Mouse (Mus musculus) kidney, postnatal 0 days (tissue): ENCODE results near the gene Fcgr4. TPM values are rescaled to one million over a fixed set of nuclear protein-coding genes. Genes with fewer than 3 reads are reported as not detected.
A peak's percentile ranks its signal among the peaks of the same experiment; 100 is the strongest.
"Not testable (repeated sequence)": the region's sequence is repeated elsewhere in the genome, so short reads cannot be mapped to it uniquely, and the experiment has no call there.

Experiments used
- ATAC-seq: fragments of 200-750 bp; cut with Nextera tagmentation; replicated peaks from 2 replicates; pipeline ENCODE4 v1.8.0; 2017; ENCODE audit warnings: low read depth, moderate number of reproducible peaks, moderate TSS enrichment, moderate library complexity; ENCODE audit not compliant: low FRiP score
- DNase-seq: peaks from one replicate; pipeline ENCODE4 v3.0.0-alpha.2; 2016; ENCODE audit warnings: low spot score
- H3K27ac ChIP-seq: fragments of 300-500 bp; sonication (generic); 2 replicates; pipeline ENCODE4 v1.5.1; 2014; ENCODE audit warnings: mild to moderate bottlenecking
- H3K27me3 ChIP-seq: fragments of 300-500 bp; sonication (generic); 2 replicates; pipeline ENCODE4 v1.6.1; 2014; ENCODE audit warnings: low read length, mixed read lengths; ENCODE audit not compliant: insufficient read depth
- H3K36me3 ChIP-seq: fragments of 300-500 bp; sonication (generic); 2 replicates; pipeline ENCODE4 v1.6.1; 2014; ENCODE audit warnings: low read length, mixed read lengths; ENCODE audit not compliant: insufficient read depth
- H3K4me1 ChIP-seq: fragments of 300-500 bp; sonication (generic); replicated peaks from 2 replicates; pipeline ENCODE4 v1.6.1; 2014; ENCODE audit warnings: antibody characterized with exemption, low read length, mixed read lengths; ENCODE audit not compliant: insufficient read depth
- H3K4me2 ChIP-seq: fragments of 300-500 bp; sonication (generic); 2 replicates; pipeline ENCODE4 v1.6.1; 2014; ENCODE audit warnings: mild to moderate bottlenecking, low read length, moderate library complexity, mixed read lengths
- H3K4me3 ChIP-seq: fragments of 300-500 bp; sonication (generic); replicated peaks from 2 replicates; pipeline ENCODE4 v1.5.1; 2014; ENCODE audit warnings: low read depth, low read length
- H3K9ac ChIP-seq: fragments of 300-500 bp; sonication (generic); 2 replicates; pipeline ENCODE4 v1.6.1; 2014; ENCODE audit warnings: low read depth, low read length
- H3K9me3 ChIP-seq: fragments of 300-500 bp; sonication (generic); replicated peaks from 2 replicates; pipeline ENCODE4 v1.6.1; 2016; ENCODE audit warnings: low read length, inconsistent platforms, mixed read lengths
- CTCF ChIP-seq: IDR thresholded peaks from 2 replicates; pipeline ENCODE4 v1.5.1; 2016; ENCODE audit warnings: antibody characterized with exemption, low read depth, mild to moderate bottlenecking, moderate library complexity
- WGBS: fragments of 180-500 bp; shearing (Covaris S2); extraction: QIAGEN DNeasy Blood & Tissue Kit; methylation state at CpG from one replicate; pipeline ENCODE4 v1.1.7; 2014; 5-methylcytosine and 5-hydroxymethylcytosine counted together
- microRNA-seq: library from miRNA; unstranded; fragments of <30 nt; microRNA quantifications from one replicate; pipeline ENCODE4, GENCODE M21; 2016
- polyA plus RNA-seq: library from polyadenylated mRNA; unstranded; fragments of >200 nt; fragmentation: Nextera tagmentation; extraction: Ambion mirVana; gene quantifications from 2 replicates; pipeline ENCODE4 v1.2.1, GENCODE M21; 2015

The Fcgr4 gene
- polyA plus RNA-seq, 1 experiment from 2014 or later, result 2.3 TPM

DNA sequence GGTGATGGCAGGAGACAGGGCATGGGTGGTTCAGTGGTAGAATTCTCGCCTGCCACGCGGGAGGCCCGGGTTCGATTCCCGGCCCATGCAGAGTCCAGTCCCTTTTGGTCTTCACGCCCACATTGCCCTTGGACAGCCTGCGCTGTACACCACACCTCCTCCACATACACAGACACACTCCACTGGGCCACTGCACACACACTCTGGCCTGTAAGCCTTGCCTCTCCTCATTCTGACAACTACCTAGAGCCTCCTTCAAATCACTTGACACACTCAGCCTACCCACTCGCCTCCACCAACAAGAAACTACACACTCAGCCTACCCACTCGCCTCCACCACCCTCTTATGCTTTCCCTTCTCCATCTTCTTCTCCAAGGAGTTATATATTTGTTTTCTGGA lies 55.6 kb downstream of the Fcgr4 start:
- peak; percentile 11; the same call in 1 of the 2 replicates for ATAC-seq
- H3K4me3 ChIP-seq, DNase-seq, H3K36me3 ChIP-seq, H3K9me3 ChIP-seq, H3K9ac ChIP-seq, H3K4me2 ChIP-seq, H3K27ac ChIP-seq, H3K4me1 ChIP-seq: not testable (repeated sequence)
- WGBS, result 23% methylated on average over 4 of the region's 10 CpGs
- H3K27me3 ChIP-seq, result peaks cover 19% of the 10 kb centered on the region

DNA sequence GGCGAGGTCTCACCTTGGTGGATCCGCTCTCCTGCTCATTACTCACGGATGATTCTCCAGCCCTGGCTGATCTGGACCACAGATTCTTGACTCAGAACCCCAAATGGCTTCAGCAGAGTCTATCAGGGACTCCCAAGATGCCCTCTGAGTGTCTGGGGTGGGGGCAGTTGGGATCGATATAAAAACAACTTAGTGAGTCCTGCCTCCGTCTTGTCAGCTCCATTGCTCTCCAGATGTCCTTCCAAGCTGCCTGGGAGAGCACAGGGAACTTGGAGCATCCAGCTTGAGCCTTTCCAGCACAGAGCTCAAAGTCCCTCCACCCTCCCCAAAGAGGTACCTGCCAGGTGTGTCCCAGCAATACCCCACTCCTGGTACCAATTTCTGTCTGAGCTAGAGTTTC lies 57.5 kb downstream of the Fcgr4 start:
- not testable (repeated sequence) for H3K9ac ChIP-seq, H3K36me3 ChIP-seq, H3K4me2 ChIP-seq, H3K4me3 ChIP-seq, H3K27ac ChIP-seq, H3K9me3 ChIP-seq, ATAC-seq, H3K4me1 ChIP-seq, DNase-seq
- WGBS, result 68% methylated on average over 3 of the region's 5 CpGs
- H3K27me3 ChIP-seq, result peaks cover 12% of the 10 kb centered on the region; the same call in 1 of the 2 replicates

DNA sequence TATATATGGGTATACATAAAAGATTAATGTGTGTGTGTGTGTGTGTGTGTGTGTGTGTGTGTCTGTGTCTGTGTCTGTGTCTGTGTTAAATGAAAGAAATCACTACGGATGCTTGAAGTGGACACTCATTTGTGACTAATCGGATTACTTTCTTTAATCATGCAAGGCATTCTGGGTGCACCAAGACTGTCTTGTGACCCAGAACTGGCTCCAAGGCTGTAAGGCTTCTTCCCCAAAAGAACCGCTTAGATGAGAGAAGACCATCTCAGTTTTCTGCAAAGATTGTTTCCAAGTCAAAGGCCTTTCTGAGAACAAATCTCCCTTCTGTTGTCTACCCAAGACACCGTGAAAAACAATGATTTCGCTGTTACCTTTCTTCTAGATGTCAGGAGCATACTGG lies 58.5 kb downstream of the Fcgr4 start:
- H3K4me3 ChIP-seq, H3K9ac ChIP-seq, H3K4me1 ChIP-seq, H3K27ac ChIP-seq, H3K4me2 ChIP-seq, DNase-seq, H3K36me3 ChIP-seq, ATAC-seq, H3K9me3 ChIP-seq: not testable (repeated sequence)
- WGBS, result 40% methylated on average over 5 of the region's 5 CpGs
- H3K27me3 ChIP-seq, result peaks cover 12% of the 10 kb centered on the region; the same call in 1 of the 2 replicates

DNA sequence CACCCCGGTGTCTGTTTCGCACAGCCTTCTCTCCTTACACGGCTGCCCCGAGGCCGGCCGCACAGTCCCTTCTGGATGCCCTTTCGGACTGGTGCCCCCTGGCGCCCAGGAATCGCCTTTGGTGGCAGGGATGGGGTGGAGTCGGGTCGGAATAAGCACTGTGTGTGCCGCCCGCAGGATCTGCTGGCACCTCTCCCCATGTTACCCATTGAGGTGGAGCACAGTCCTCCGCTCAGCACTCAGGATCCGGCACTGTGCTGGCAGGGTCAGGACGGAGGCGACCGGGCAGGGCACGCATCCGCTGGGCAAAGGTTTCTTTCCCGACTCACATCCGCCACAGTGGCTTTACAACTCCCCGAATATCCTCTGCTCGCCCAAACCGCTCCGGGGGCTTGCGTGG lies 59.2 kb downstream of the Fcgr4 start:
- WGBS, result 3% methylated on average over 15 of the region's 27 CpGs
- not testable (repeated sequence) for H3K36me3 ChIP-seq, H3K4me3 ChIP-seq

DNA sequence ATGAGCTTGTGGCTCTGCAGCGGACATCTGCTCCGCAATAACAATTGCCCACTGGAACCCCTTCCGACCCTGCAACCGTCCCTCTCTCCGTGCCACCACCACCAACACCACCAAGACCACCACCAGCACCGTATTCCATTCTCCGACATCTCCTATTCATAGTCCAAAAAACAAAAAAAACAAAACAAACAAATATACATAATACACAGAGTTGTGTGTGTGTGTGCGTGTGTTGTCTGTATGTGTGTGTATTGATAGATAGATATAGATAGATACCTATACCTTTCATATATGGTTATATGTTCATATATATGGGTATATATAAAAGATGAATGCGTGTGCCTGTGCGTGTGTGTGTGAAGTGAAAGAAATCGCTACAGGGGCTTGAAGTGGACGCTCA lies 59.7 kb downstream of the Fcgr4 start:
- H3K9me3 ChIP-seq, ATAC-seq, H3K9ac ChIP-seq, H3K4me3 ChIP-seq, H3K4me1 ChIP-seq, H3K27ac ChIP-seq, DNase-seq, H3K36me3 ChIP-seq: not testable (repeated sequence)
- 0 out of 2 replicates have a peak overlapping the region, but pooled peaks have one; percentile 12 for H3K4me2 ChIP-seq
- WGBS, result 22% methylated on average over 11 of the region's 12 CpGs
- H3K27me3 ChIP-seq, result peaks cover 12% of the 10 kb centered on the region; the same call in 1 of the 2 replicates

More for the DNA sequence above, 59.2 kb downstream of the Fcgr4 start:
- H3K27ac ChIP-seq, H3K9me3 ChIP-seq, H3K9ac ChIP-seq, DNase-seq, H3K4me1 ChIP-seq: not testable (repeated sequence)
- TF ChIP-seq CTCF, result peak; percentile 14; the same call in 1 of the 2 replicates
- 0 out of 2 replicates have a peak overlapping the region, but pooled peaks have one; percentile 10 for H3K4me2 ChIP-seq
- peak; percentile 41 for ATAC-seq
- H3K27me3 ChIP-seq, result peaks cover 12% of the 10 kb centered on the region; the same call in 1 of the 2 replicates

DNA sequence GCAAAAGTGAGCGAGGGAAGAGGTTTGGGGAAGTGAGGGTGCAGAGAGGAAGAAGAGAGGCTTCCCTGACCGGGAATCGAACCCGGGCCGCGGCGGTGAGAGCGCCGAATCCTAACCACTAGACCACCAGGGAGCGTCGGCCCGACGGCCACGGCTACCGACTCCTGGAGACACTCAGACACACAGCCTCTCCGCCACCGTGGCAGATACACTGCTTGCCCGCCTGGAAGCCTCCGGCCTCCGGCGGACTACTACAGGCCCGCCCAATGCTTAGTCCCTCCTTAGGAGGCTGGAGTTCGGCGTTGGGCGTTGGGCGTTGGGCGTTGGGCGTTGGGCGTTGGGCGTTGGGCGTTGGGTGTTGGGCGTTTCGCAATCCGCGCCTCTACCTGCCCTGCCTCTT lies 60.6 kb downstream of the Fcgr4 start:
- H3K36me3 ChIP-seq, H3K4me1 ChIP-seq, H3K9me3 ChIP-seq, H3K27ac ChIP-seq, H3K4me3 ChIP-seq, H3K9ac ChIP-seq, DNase-seq, H3K4me2 ChIP-seq, H3K27me3 ChIP-seq: not testable (repeated sequence)
- ATAC-seq, result peak; percentile 60
- WGBS, result 0% methylated on average over 1 of the region's 35 CpGs

Small RNAs within 50 kb of the gene (microRNA-seq; reads per million reads assigned to microRNA genes)
- gene Gm27552 (not detected), gene Mir6546 (0.60 reads per million)

Other genes starting within 250 kb of the Fcgr4 start
- gene Atf6, start 151.1 kb upstream of the Fcgr4 start, polyA plus RNA-seq, result 8.6 and 8.9 TPM in 2 replicates
- 2.0 and 2.1 TPM in 2 replicates for gene Gm26620, start 133.9 kb upstream of the Fcgr4 start, polyA plus RNA-seq
- 32.8 and 34.9 TPM in 2 replicates for gene Dusp12, start 133.4 kb upstream of the Fcgr4 start, polyA plus RNA-seq
- gene Fcrlb, start 106.0 kb upstream of the Fcgr4 start, polyA plus RNA-seq, result 0.32 and 0.41 TPM in 2 replicates
- not detected in 2 replicates for gene Fcrla, start 91.3 kb upstream of the Fcgr4 start, polyA plus RNA-seq
- gene Fcgr2b, start 42.4 kb upstream of the Fcgr4 start, polyA plus RNA-seq, result 6.4 and 8.0 TPM in 2 replicates
- gene Fcgr3, start 46.0 kb downstream of the Fcgr4 start, polyA plus RNA-seq, result 12.1 and 13.2 TPM in 2 replicates
- gene Cfap126, start 95.0 kb downstream of the Fcgr4 start, polyA plus RNA-seq, result 4.6 TPM in 2 replicates
- gene Sdhc, start 131.7 kb downstream of the Fcgr4 start, polyA plus RNA-seq, result 381 and 403 TPM in 2 replicates
- 0.77 and 1.2 TPM in 2 replicates for gene Mpz, start 131.8 kb downstream of the Fcgr4 start, polyA plus RNA-seq
- gene Pcp4l1, start 177.3 kb downstream of the Fcgr4 start, polyA plus RNA-seq, result 8.9 and 9.9 TPM in 2 replicates
- gene Nr1i3, start 195.1 kb downstream of the Fcgr4 start, polyA plus RNA-seq, result 1.1 and 1.7 TPM in 2 replicates
- 32.3 and 32.4 TPM in 2 replicates for gene Tomm40l, start 203.6 kb downstream of the Fcgr4 start, polyA plus RNA-seq
- gene Apoa2, start 206.1 kb downstream of the Fcgr4 start, polyA plus RNA-seq, result 20.2 and 21.1 TPM in 2 replicates
- gene Fcer1g, start 215.4 kb downstream of the Fcgr4 start, polyA plus RNA-seq, result 38.8 and 50.1 TPM in 2 replicates
- gene Adamts4, start 231.5 kb downstream of the Fcgr4 start, polyA plus RNA-seq, result 5.2 and 7.0 TPM in 2 replicates
- 375 and 405 TPM in 2 replicates for gene Ndufs2, start 232.5 kb downstream of the Fcgr4 start, polyA plus RNA-seq